Mouse (Mus musculus) T-helper 1 cell (primary cell): ENCODE measurements around the gene Cd82.

Experiments
- in situ Hi-C: fragments of 300-600 bp; cut with MboI, MseI; formaldehyde crosslinking; loops from one replicate; pipeline ENCODE4 v1.15.1; 2025; ENCODE audit warnings: high pct_unique_total_duplicates

Cd82 gene

GRCm38 (mm10) chr2:93469118-93469517 lies 6.2 kb upstream of the Cd82 start:
- in situ Hi-C loops: loop anchor here (5.0 to 25.0 kb wide), 2 partner anchors 47 to 1507 kb away; no protein-coding TSS in a partner anchor

GRCm38 (mm10) chr2:93466314-93466713 lies 3.4 kb upstream of the Cd82 start:
- in situ Hi-C loops: loop anchor here (5.0 to 25.0 kb wide), 2 partner anchors 44 to 1504 kb away; no protein-coding TSS in a partner anchor

- in situ Hi-C loops: loop anchor here (25.0 kb wide), 1 partner anchor 1500 kb away; no protein-coding TSS in a partner anchor
Measured at GRCm38 (mm10) chr2:93461869-93462714, 848 bp downstream of the Cd82 start.

GRCm38 (mm10) chr2:93460786-93461469 lies 2.0 kb downstream of the Cd82 start:
- in situ Hi-C loops: loop anchor here (25.0 kb wide), 1 partner anchor 1499 kb away; no protein-coding TSS in a partner anchor

GRCm38 (mm10) chr2:93459208-93459920 lies 3.6 kb downstream of the Cd82 start:
- in situ Hi-C loops: loop anchor here (25.0 kb wide), 1 partner anchor 1497 kb away; no protein-coding TSS in a partner anchor

GRCm38 (mm10) chr2:93458332-93459207 lies 4.4 kb downstream of the Cd82 start:
- in situ Hi-C loops: loop anchor here (25.0 kb wide), 1 partner anchor 1496 kb away; no protein-coding TSS in a partner anchor

- in situ Hi-C loops: loop anchor here (25.0 kb wide), 1 partner anchor 1495 kb away; no protein-coding TSS in a partner anchor
Measured at GRCm38 (mm10) chr2:93457426-93458130, 5.4 kb downstream of the Cd82 start.

GRCm38 (mm10) chr2:93456140-93456539 lies 6.8 kb downstream of the Cd82 start:
- in situ Hi-C loops: loop anchor here (25.0 kb wide), 1 partner anchor 1494 kb away; no protein-coding TSS in a partner anchor

- in situ Hi-C loops: loop anchor here (25.0 kb wide), 1 partner anchor 1493 kb away; no protein-coding TSS in a partner anchor
Measured at GRCm38 (mm10) chr2:93454817-93455591, 7.9 kb downstream of the Cd82 start.

GRCm38 (mm10) chr2:93454334-93454733 lies 8.6 kb downstream of the Cd82 start:
- in situ Hi-C loops: loop anchor here (25.0 kb wide), 1 partner anchor 1492 kb away; no protein-coding TSS in a partner anchor

GRCm38 (mm10) chr2:93453046-93453445 lies 9.9 kb downstream of the Cd82 start:
- in situ Hi-C loops: loop anchor here (25.0 kb wide), 1 partner anchor 1491 kb away; no protein-coding TSS in a partner anchor

- in situ Hi-C loops: loop anchor here (25.0 kb wide), 1 partner anchor 1490 kb away; no protein-coding TSS in a partner anchor
Measured at GRCm38 (mm10) chr2:93452506-93452905, 10.4 kb downstream of the Cd82 start.

- in situ Hi-C loops: loop anchor here (25.0 kb wide), 1 partner anchor 1490 kb away; no protein-coding TSS in a partner anchor
Measured at GRCm38 (mm10) chr2:93452057-93452456, 10.9 kb downstream of the Cd82 start.

GRCm38 (mm10) chr2:93451219-93451938 lies 11.6 kb downstream of the Cd82 start:
- in situ Hi-C loops: loop anchor here (25.0 kb wide), 1 partner anchor 1489 kb away; no protein-coding TSS in a partner anchor

- in situ Hi-C loops: loop anchor here (25.0 kb wide), 1 partner anchor 1488 kb away; no protein-coding TSS in a partner anchor
Measured at GRCm38 (mm10) chr2:93450695-93451094, 12.2 kb downstream of the Cd82 start.

GRCm38 (mm10) chr2:93449657-93450056 lies 13.3 kb downstream of the Cd82 start:
- in situ Hi-C loops: loop anchor here (25.0 kb wide), 1 partner anchor 1487 kb away; no protein-coding TSS in a partner anchor

- in situ Hi-C loops: no loop called here
Measured at GRCm38 (mm10) chr2:93448774-93449173, 14.2 kb downstream of the Cd82 start.
